In the genomic region with DNA sequence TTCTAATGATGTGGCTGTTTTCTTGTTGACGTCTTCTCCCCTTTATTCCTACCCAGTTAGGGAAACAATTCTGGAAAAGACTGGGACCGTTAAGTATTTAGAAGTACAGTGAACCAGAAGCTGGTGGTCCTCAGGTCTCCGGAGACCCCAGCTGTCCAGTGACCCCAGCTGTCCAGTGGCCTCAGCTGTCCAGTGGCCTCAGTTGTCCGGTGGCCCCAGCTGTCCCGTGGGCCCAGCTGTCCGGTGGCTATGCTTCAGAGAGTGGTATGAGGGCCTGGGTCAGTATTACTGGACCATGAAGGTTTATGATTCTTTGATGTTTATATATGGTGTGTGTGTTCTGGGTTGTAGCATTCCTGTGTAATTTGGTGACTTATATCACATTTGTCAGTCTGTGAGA, we compare ENCODE assay signal across 16 mouse cellular contexts.
"Had no signal": no experiment of that assay in that cellular context is flagged by ENCODE, and none has a peak within 500 bp of the region (broad histone marks: within the 10 kb centered on the region; RNA-seq: fewer than 3 reads in every experiment).

No protein-coding gene starts in this region.

- DNase-seq: retina, postnatal 1 day; right cerebral cortex, adult 18-20 months; right cerebral cortex, postnatal 14 days; right cerebral cortex, postnatal 25 days; right cerebral cortex, postnatal 4 days; spleen, adult 18-20 months; thymus, adult 18-20 months; thymus, adult 2 months; thymus, postnatal 14 days; thymus, postnatal 25 days; thymus, postnatal 36 days; thymus, postnatal 4 days had no signal

- H3K4me1 ChIP-seq: neural tube, embryonic 13.5 days; neural tube, embryonic 15.5 days; stomach, embryonic 15.5 days had no signal

- H3K9me3 ChIP-seq: stomach, embryonic 15.5 days had no signal

- H3K9ac ChIP-seq: neural tube, embryonic 13.5 days; neural tube, embryonic 15.5 days; stomach, embryonic 15.5 days had no signal

- H3K4me2 ChIP-seq: neural tube, embryonic 13.5 days; neural tube, embryonic 15.5 days; stomach, embryonic 15.5 days had no signal

- H3K27ac ChIP-seq: neural tube, embryonic 13.5 days; neural tube, embryonic 15.5 days; stomach, embryonic 15.5 days; stomach, postnatal 0 days had no signal

- H3K27me3 ChIP-seq: neural tube, embryonic 13.5 days; neural tube, embryonic 15.5 days; stomach, embryonic 15.5 days had no signal

- H3K36me3 ChIP-seq: neural tube, embryonic 13.5 days; neural tube, embryonic 15.5 days; stomach, embryonic 15.5 days had no signal

- H3K4me3 ChIP-seq: neural tube, embryonic 13.5 days; neural tube, embryonic 15.5 days; stomach, embryonic 15.5 days had no signal
